Mouse (Mus musculus) heart, embryonic 14.5 days (tissue): ENCODE measurements at regions not wholly inside any gene's neighbourhood (a gene's known extent, or its start where the extent isn't known, plus 50 kb on each side); places are given as distances from the start of the nearest gene placed in this dataset.

Experiments used
- ATAC-seq: fragments of 200-750 bp; cut with Nextera tagmentation; 2 replicates; pipeline ENCODE4 v1.8.0; 2017; ENCODE audit warnings: low read depth, moderate TSS enrichment; ENCODE audit not compliant: insufficient number of reproducible peaks, insufficient read depth, low FRiP score
- H3K27ac ChIP-seq, 2 experiments: fragments of 200-500 bp in 1 of 2; fragments of 300-500 bp in 1 of 2; sonication (generic) in 1 of 2; replicated peaks in 1 of 2; 2 replicates each; pipeline ENCODE4 v1.5.1; 2012 to 2014; ENCODE audit warnings: low read depth in 2 of 2, low read length in 2 of 2, control low read depth in 1 of 2, mild to moderate bottlenecking in 1 of 2, mixed read lengths in 1 of 2; ENCODE audit not compliant: control insufficient read depth in 1 of 2, insufficient read depth in 1 of 2
- H3K27me3 ChIP-seq: fragments of 300-500 bp; sonication (generic); 2 replicates; pipeline ENCODE4 v1.6.1; 2014; ENCODE audit warnings: mild to moderate bottlenecking, low read length, control low read depth; ENCODE audit not compliant: control insufficient read depth, insufficient read depth
- H3K36me3 ChIP-seq: fragments of 300-500 bp; sonication (generic); 2 replicates; pipeline ENCODE4 v1.6.1; 2014; ENCODE audit warnings: mild to moderate bottlenecking, control low read depth, low read length, mixed read lengths; ENCODE audit not compliant: control insufficient read depth, insufficient read depth
- H3K4me1 ChIP-seq, 2 experiments: fragments of 200-500 bp in 1 of 2; fragments of 300-500 bp in 1 of 2; sonication (generic) in 1 of 2; 2 replicates each; pipeline ENCODE4 v1.6.1; 2012 to 2014; ENCODE audit warnings: low read length in 2 of 2, control low read depth in 1 of 2, mixed read lengths in 1 of 2; ENCODE audit not compliant: control insufficient read depth in 2 of 2, insufficient read depth in 2 of 2
- H3K4me2 ChIP-seq: fragments of 300-500 bp; sonication (generic); 2 replicates; pipeline ENCODE4 v1.6.1; 2014; ENCODE audit warnings: mild to moderate bottlenecking, low read length
- H3K4me3 ChIP-seq, 2 experiments: fragments of 200-500 bp in 1 of 2; fragments of 300-500 bp in 1 of 2; sonication (generic) in 1 of 2; 2 replicates each; pipeline ENCODE4 v1.5.1; 2012 to 2014; ENCODE audit warnings: low read length in 2 of 2, mild to moderate bottlenecking in 2 of 2, control low read depth in 1 of 2, low read depth in 1 of 2, moderate library complexity in 1 of 2; ENCODE audit not compliant: control insufficient read depth in 1 of 2, insufficient read depth in 1 of 2
- H3K9ac ChIP-seq: fragments of 300-500 bp; sonication (generic); 2 replicates; pipeline ENCODE4 v1.6.1; 2014; ENCODE audit warnings: mild to moderate bottlenecking, low read length
- H3K9me3 ChIP-seq: fragments of 300-500 bp; sonication (generic); 2 replicates; pipeline ENCODE4 v1.6.1; 2016; ENCODE audit warnings: low read length, control low read depth; ENCODE audit not compliant: control insufficient read depth
- WGBS: fragments of 180-500 bp; shearing (Covaris S2); extraction: QIAGEN DNeasy Blood & Tissue Kit; methylation state at CpG from one replicate; pipeline ENCODE4 v1.1.7; 2014; 5-methylcytosine and 5-hydroxymethylcytosine counted together

DNA sequence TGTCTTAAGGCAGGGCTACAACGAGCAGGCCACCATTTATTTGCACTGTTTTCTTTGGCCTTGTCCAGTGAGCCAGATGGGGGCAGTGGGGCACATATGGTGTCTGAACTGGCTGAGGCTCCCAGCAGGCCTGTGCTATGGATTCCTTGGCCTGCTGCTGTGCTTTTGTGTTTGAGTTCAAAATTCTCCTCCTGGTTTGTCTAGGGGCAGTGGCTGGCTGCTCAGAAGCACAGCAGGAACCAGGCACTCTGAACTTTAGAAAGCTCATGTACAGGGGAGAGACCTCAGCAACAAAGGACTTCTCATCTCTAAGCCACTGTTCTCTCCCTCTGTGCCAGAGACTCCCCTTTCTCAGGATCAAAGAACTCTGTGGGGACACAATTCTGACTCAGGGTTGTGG, 370.9 kb downstream of the Bckdhb start:
- Histone ChIP-seq H3K27me3 (no peaks in the 10 kb centered on the region), H3K9ac (no peak overlapping the region), H3K36me3 (no peaks in the 10 kb centered on the region), H3K4me2 (no peak overlapping the region), H3K4me3 (no peak overlapping the region), H3K27ac (no peak overlapping the region), H3K9me3 (no peaks in the 10 kb centered on the region), H3K4me1 (no peaks in the 10 kb centered on the region)
- ATAC-seq = no peak
- WGBS = 61% methylated on average over 1 of the region's 1 CpGs

DNA sequence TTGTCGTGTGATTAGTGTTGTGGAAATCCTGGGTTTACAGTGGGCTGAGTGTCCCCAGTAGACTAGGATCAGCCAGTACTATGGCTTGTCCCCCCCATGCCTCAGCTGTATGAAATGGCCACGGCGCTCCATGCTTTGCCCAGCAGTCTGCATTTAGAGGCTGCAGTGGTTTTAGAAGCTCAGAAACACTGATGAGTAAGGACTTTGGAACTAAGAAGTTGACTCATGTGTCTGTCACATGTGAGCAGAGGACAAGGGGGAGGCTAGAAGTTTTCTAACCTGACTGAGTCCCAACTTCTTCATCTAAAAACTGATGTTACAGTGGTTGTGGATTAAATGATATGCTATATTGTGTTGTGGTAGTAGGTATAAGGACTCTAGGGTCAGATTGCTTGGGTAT, 371.5 kb downstream of the Bckdhb start:
- no peaks in the 10 kb centered on the region for H3K27me3 ChIP-seq
- no peak overlapping the region for H3K4me2 ChIP-seq
- H3K9me3 ChIP-seq = no peaks in the 10 kb centered on the region
- no peaks in the 10 kb centered on the region for H3K36me3 ChIP-seq
- no peak for ATAC-seq
- no peak overlapping the region for H3K4me3 ChIP-seq
- 86% methylated on average over 3 of the region's 3 CpGs for WGBS
- no peaks in the 10 kb centered on the region for H3K4me1 ChIP-seq
- H3K9ac ChIP-seq = no peak overlapping the region
- H3K27ac ChIP-seq = no peak overlapping the region

DNA sequence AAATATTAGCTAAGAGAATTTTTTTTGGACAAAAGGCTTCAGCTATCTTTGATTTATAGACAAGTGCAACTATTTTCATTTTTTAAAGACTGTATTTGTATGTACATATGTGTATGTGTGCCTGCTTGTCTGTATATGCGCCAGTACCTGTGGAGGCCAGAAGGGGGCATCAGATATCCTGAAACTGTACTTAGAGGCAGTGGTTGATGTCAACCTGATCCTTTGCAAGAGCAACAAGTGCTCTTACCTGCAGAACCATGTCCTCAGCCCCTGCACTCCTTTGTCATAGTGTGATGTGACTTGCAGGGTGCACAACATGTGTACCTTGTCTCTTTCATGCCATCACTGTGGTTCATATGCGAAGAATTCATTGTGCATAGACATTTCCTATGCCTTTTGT, 379.5 kb downstream of the Bckdhb start:
- H3K36me3 ChIP-seq = no peaks in the 10 kb centered on the region
- H3K27me3 ChIP-seq = no peaks in the 10 kb centered on the region
- no peaks in the 10 kb centered on the region for H3K4me1 ChIP-seq
- 91% methylated on average over 2 of the region's 2 CpGs for WGBS
- peaks cover 3% of the 10 kb centered on the region; the same call in 1 of the 2 replicates for H3K9me3 ChIP-seq
- H3K4me3 ChIP-seq = no peak overlapping the region
- ATAC-seq = no peak
- H3K27ac ChIP-seq = no peak overlapping the region
- H3K4me2 ChIP-seq = no peak overlapping the region
- H3K9ac ChIP-seq = no peak overlapping the region

DNA sequence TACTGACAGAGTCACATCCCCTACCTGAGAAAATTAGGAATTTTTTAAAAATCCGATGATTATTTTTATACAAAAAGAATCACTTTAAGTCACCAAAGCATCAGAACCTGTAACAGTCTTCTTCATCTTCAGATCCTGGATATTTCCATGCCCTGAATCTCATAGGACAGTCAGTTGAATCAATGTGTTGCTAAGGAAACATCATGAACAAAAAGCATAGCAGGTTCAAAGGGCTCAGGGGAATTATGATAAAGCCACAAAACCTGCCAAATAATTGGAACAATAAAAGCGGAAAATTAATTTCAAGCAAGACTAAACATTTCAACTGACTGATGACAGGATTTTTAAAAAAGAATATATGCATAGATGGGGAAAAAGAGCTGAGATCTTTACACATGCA, 393.9 kb downstream of the Bckdhb start:
- no peak overlapping the region for H3K9ac ChIP-seq
- no peaks in the 10 kb centered on the region for H3K36me3 ChIP-seq
- no peaks in the 10 kb centered on the region for H3K4me1 ChIP-seq
- H3K27me3 ChIP-seq = no peaks in the 10 kb centered on the region
- ATAC-seq = no peak
- H3K27ac ChIP-seq = no peak overlapping the region
- 74% methylated on average over 2 of the region's 2 CpGs for WGBS
- no peak overlapping the region for H3K4me2 ChIP-seq
- no peaks in the 10 kb centered on the region for H3K9me3 ChIP-seq
- H3K4me3 ChIP-seq = no peak overlapping the region

DNA sequence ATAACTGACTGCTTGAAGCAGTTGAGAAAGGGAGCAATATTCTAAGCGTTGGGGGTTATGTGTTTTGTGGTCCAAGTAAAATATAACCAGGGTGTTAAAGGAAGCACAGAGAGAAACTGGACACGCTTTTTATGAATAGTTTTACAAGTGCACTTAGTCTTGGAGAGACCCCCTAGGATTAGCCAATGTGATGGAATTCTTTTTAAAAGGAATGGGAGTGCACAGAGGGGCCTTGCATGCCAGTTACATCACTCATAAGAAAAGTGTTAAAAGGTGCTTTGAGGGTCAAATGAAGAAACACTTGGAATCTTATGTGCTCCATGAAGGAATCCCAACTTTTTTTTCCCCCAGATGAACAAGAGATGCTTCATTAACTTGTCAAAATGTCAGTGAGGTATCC, 394.4 kb downstream of the Bckdhb start:
- Histone ChIP-seq H3K4me3 (no peak overlapping the region), H3K27me3 (no peaks in the 10 kb centered on the region), H3K27ac (no peak overlapping the region), H3K9ac (no peak overlapping the region), H3K4me2 (no peak overlapping the region), H3K9me3 (no peaks in the 10 kb centered on the region), H3K4me1 (no peaks in the 10 kb centered on the region), H3K36me3 (no peaks in the 10 kb centered on the region)
- WGBS = 70% methylated on average over 2 of the region's 2 CpGs
- ATAC-seq = no peak

DNA sequence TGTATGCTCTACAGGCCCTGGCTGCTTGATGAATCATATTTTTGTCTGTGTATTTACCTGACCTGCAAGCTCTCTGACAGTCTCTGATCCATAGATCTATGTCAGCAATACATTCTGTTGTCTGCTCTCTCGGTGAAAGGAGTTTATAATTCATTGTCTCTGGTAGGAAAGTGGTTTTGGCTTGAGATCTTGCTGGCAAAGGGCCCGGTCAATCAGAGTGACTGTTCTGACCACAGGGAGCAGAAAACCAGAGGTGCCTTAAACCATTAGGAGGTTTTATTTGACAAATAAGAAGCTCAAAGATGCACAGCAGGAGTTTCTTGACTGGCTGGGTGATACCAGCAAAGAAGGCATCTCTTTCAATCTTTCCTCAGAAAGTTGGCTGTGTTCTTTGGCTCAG, 398.2 kb downstream of the Bckdhb start:
- no peak for ATAC-seq
- H3K36me3 ChIP-seq = no peaks in the 10 kb centered on the region
- H3K9me3 ChIP-seq = no peaks in the 10 kb centered on the region
- H3K4me3 ChIP-seq = no peak overlapping the region
- WGBS = 60% methylated on average over 2 of the region's 2 CpGs
- H3K27me3 ChIP-seq = no peaks in the 10 kb centered on the region
- H3K4me2 ChIP-seq = no peak overlapping the region
- H3K4me1 ChIP-seq = no peaks in the 10 kb centered on the region
- no peak overlapping the region for H3K9ac ChIP-seq
- no peak overlapping the region for H3K27ac ChIP-seq

DNA sequence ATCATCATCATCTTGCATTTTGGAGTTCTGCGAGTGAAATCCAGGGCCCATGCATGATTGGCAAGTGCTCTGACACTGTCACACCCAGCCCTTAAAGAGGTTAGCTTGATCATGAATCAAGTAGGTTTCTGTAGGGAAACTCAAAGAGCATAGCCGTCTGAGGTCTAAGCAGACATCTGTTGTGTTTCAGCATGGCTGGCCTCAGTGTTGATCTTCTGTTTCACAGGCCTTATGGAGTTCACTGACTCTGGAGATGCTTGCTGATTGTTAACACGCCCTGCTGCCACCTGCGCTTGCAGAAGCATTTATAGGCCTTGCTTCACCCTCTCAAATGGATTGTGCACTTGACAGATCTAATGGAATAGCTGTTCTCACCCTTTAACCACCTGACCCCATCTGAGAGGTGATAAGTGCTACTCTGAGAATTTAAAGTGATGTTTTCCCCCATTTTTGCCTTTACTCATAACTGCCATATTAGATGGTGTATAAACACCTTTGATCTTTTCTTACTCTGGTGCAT, 406.2 kb downstream of the Bckdhb start:
- H3K36me3 ChIP-seq = no peaks in the 10 kb centered on the region
- H3K9me3 ChIP-seq = no peaks in the 10 kb centered on the region
- H3K4me1 ChIP-seq = no peaks in the 10 kb centered on the region
- H3K9ac ChIP-seq = no peak overlapping the region
- WGBS = 47% methylated on average over 4 of the region's 4 CpGs
- ATAC-seq = no peak
- H3K4me2 ChIP-seq = no peak overlapping the region
- H3K4me3 ChIP-seq = no peak overlapping the region
- no peak overlapping the region for H3K27ac ChIP-seq
- no peaks in the 10 kb centered on the region for H3K27me3 ChIP-seq

DNA sequence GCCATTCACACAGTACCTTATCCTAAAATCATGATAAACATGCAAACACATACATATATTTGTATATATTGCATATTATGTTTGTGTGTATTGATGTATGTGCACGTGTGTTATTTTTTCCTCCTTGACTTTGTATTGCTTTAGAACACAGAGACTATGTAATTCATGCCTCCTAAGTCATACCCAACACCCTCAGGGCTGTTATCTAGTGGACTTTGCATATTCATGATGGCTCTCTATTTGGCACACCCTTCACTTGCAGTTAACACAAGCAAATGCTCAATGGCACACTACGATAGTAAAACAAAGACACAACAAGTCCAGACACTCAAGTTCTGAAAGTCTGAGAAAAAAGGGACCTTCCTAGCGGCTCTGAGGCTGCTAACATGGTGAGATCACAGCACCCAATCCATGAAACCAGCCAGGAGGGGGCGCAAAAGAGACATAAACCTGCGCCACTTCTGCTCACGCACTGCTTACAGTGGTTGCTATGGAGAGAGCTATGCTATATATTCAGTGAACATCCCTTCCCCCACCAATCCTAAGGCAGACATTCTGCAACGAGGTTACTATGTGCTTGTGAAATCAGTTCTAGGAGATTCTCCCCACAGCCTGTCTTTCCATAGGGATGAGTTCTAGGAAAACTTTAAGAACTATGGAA, 418.6 kb downstream of the Bckdhb start:
- no peak overlapping the region for H3K27ac ChIP-seq
- no peak overlapping the region for H3K9ac ChIP-seq
- ATAC-seq = peak; percentile 43; the same call in 1 of the 2 replicates
- no peaks in the 10 kb centered on the region for H3K36me3 ChIP-seq
- H3K4me1 ChIP-seq = peaks cover 0 to 3% of the 10 kb centered on the region in 2 experiments; a peak in 1 of 4 replicates
- no peaks in the 10 kb centered on the region for H3K9me3 ChIP-seq
- H3K4me3 ChIP-seq = no peak overlapping the region
- no peak overlapping the region for H3K4me2 ChIP-seq
- WGBS = 9% methylated on average over 7 of the region's 7 CpGs
- no peaks in the 10 kb centered on the region for H3K27me3 ChIP-seq
